Mouse (Mus musculus): ENCODE data around the gene Slc5a10. TPM values are rescaled to one million over a fixed set of nuclear protein-coding genes. Genes with fewer than 3 reads are reported as not detected.

The Slc5a10 gene
- total RNA-seq, 2 experiments from 2014 or later, result 0.15 TPM; not detected in 1

DNA sequence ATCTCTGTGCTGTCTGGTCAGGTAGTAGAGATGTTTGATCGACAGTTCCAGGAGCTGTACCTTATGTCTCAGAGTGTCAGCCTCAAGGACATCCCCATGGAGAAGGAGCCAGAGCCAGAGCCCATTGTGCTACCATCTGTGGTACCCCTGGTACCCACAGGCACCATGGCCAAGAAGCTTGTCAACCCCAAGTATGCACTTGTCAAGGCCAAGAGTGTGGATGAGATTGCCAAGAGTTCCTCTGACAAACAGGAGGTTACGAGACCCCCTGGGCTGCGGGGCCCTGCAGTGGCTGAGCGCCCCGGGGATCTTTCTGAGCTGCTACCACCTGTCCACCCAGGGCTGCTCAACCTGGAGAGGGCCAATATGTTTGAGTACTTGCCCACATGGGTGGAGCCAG is 18.1 kb downstream of the Slc5a10 start:
- no peak for DNase-seq

DNA sequence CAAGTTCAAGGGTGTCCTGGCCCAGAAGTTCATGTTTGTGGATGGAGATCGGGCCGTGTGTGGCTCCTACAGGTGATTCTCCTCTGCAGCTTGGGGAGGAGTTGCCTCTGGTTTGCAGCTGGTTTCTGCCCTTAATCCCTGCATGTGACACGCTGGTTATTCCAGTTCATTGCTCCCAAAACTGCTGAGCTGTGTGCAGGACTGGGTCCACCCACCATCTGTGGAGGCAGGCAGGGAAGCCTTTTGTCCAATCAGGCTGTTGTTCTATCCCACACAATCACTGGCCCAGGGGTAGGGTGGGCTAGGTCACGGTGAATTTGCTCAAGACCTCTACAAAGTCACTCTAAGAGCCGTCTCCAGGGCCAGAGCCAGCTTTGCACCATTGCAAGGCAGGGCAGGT is 18.9 kb downstream of the Slc5a10 start:
- DNase-seq, result no peak

DNA sequence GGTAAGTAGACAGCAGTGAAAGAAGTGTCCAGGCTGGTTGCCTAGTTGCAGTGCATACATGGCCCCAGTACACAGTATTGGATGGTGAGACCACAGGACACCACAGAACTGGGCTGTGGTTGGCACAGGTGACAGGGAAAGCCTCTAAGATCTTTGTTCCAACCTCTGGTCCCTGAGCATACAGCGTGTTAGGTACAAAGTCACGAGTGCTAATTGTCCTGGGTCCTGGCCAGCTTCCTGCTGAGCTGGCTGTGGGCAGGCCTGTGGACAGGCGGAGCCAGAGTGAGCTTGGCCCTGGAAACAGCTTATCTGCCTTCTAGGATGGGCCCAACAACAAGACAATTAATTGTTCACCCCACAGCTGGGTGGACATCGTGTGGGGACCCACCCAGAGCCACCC is 20.7 kb downstream of the Slc5a10 start:
- DNase-seq, result peak; percentile 30

DNA sequence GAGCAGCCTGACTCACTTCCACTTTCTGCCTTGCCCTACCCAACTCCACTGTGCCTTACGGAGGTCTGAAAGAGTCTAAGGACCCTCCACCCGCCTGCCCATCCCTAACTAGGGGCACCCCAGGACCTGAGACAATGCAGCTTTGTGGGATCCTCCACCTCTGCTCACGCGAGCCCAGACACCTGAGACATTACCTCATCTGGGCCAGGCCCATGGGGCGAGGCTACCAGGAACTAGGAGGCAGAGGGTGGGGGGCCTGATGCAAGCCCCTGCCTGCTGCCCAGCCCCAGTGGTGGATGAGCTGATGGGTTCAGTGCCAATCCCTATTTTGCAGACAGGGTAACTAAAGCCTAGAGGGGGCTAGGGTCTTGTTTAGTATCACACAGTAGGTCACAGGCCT is 21.2 kb downstream of the Slc5a10 start:
- no peak for DNase-seq

DNA sequence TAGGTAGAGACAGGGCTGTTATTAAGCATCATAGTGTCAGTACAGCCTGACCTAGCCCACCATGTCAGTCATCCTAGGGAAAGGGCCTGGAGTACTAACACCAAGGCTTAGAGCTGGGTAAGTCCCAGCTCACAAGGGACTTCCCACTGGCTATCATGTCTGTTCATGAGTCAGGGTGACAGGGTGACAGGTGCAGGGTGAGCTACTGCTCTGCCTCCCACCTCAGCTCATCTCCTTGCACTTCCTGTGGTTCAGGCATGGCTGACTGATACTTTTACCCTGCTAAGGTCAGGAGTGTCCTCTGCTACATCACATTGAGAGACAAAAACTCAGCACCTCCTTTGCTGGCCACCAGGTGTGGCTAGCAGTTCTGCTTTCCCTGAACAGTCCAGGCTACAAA is 21.8 kb downstream of the Slc5a10 start:
- no peak for DNase-seq

DNA sequence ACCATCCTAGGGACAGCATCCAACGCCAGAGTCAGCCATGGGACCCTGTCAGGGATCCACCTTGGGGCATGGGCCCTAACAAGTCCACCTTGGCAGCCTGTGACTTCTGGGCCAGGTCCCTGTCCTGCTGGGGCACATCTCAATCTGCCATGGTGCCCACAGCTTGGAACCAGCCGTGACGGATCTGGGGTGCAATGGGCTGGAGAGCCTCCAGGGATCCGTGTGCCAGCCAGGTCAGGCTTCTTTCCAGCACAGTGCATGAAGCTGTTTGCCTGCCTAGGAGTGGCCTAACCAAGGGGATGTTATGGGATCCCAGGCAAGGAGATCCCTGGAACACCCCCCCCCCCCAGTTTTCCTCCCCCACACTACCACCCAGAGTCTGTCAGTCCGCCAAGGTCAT is 27.6 kb downstream of the Slc5a10 start:
- no peak for DNase-seq

DNA sequence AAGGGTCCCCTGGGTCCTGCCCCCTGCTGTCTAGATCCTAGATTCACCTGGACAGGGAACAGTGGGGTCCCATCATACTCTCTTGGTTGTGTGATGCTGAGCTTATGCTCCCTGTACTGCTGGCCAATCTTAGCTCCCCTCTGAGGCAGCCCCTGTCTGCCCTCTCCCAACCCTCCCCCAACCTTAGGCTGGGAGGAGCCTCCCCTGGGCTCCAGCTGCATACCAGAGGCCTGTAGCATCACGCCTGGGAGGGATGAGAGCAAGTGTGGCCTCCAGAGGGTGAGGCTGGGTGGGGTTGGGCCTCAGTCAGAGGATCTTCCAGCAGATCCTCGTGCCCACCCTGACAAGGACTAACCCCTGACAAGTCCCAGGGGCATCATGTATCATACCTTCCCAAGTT is 33.0 kb downstream of the Slc5a10 start:
- DNase-seq, result no peak

DNA sequence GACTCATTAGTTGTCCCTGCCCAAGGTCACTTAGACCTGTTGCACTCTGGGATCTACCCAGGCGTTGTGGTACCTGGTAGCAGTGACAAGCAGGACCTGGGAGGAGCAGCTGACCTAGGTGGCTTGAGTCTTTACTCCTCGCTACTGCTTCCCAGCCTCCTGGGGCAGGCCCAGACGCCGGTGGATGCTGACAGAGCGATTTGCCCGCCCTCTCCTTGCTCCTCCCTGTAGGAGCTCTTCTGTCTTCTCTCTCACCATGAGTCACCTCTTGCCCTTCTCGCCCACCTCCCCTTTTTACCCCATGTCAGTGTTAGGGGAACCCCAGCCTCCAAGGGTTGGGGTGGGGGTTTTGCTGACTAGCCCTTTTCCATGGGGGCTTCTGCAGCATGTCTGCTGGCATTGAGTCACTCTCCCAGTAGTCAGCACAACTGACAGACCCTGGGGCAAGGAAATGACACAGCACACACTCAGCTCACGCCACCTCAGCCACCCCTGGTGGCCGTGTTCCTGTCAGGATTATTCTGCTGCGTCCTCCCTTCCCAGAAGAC is 33.6 kb downstream of the Slc5a10 start:
- no peak for DNase-seq

DNA sequence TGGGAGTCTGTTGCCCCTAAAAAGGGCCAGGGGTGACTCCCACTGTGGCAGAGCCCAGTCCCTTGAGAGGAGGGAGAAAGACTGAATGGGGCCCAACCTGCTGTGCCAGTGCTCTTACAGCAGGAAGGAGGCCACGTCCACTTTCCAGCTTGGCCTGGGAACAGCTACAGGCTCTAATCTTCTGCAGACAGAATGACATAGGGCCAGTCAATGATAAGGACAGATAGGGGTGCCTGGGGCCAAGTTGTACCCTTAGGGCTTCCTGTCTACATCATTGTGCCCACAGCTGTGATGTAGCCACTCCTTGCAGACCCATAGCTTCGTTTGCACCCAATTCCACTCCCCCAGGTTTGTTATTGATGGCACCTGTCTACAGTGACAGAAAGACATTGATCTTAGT is 34.5 kb downstream of the Slc5a10 start:
- DNase-seq, result no peak

DNA sequence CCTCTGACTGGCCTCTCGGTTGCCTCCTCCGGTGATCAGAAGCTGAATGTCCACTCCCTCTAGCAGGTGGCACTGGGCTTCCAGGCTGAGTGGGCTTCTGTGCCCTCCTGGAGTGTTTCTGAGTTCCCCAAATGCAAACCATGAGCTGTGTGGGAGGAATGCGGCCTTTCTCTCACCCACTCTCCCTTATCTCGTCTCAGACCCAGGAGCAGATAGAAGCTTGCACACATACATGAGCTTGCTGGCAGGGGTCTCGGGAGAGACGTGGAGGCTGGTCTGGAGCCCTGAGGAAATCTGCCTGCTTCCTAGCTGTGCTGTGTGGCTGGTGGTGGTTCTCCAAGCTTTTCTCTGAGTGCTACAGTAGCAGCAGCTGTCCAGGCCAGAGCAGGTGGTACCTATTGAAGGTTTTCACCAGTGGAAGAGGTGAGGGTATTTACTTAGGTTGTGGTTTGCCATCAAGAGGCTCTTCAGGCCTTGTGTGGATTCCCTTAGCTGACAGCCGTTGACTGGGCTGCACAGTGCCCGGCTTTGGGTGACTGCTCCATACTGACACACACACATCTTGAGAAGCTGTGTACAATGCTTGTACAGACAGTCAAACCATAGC is 35.4 kb downstream of the Slc5a10 start:
- DNase-seq, result no peak

DNA sequence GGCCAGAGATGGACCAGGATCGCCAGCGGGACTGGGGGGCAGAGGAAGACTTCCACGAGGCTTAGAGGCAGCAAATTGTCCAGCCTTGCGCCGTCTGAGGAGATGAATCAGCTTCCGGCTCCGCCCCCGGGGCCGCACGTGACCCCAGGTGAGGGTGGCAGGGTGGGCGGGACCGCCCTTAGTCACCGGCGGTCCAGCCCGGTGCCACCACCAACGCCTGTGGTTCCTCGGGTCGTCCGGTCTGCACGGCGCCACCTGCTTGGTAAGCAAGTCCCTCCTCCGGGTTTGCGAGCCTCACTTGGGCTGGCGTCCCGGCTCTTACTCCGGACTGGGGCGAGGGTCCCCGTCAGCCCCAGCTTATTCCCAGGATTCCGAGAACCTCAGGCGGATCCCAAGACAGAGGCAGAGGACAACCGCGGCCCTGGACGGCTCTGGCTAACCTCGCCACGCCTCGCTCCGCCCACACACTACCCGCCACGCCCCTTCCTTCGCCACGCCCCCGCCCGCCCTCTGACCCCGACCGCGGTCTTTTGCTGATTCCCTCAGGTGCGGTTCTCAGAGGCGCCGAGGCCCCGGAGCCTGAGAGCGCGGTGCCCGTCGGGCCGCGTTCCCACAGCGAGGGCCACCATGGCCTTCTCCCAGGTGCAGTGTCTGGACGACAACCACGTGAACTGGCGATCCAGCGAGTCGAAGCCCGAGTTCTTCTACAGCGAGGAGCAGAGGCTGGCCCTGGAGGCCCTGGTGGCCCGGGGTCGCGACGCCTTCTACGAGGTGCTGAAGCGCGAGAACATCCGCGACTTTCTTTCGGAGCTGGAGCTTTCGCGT is 36.5 kb downstream of the Slc5a10 start, which contains the start of gene Fam83g:
TSS of gene Fam83g (plus strand) at position 185 of the 825 bp plus-strand sequence.
- DNase-seq, result peak; percentile 83

DNA sequence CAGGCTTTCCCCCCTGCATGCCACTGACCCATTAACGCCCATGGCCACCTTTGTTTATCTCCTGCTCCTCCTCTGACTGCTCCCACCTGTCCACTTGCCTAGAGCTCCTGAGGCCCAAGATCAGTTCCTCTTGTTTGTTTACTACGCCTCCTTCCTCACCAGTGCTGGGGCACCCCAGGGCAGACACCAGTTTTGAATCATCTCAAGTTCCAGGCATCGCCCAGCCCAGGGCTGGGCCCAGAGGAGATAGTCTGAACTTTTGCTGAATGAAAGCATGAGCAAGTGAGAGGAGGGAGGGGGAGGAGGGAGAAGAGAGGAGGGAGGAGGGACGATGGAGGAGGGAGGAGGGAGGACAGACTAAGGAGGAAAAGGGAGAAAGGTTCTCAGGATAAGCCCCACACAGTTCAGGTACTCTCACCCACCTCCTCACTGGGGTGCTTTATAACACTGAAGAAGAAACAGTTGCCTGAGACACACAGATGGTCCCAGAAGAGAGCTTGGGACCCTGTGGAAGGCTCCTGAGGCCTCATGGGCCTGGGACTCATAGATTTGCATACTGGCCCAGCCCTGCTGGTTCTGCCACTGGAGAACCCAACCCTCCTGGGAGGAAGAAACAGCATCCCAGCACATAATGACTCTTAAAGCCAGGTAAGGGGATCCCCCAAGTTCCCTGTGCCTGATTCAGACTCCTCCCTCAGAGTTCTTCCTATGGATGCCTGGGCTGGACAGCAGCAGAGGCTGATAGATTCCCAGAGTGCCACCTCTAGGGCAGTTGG is 41.3 kb downstream of the Slc5a10 start:
- DNase-seq, result no peak

DNA sequence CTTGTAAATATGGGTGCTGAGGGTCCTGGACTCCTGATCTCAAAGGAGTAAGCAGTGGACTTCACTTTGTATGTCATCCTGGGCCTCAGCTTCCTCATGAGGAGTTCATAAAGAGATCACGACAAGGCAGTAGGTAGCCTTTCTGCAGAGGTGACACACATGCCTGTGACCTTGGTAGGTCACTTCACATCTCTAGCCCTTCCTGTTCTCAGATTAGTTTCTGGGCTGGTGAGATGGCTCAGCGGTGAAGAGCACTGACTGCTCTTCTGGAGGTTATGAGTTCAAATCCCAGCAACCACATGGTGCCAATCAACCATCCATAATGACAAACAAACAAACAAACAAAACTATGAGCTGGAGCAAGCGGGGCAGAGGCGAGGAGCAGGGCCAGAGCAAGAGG is 42.9 kb downstream of the Slc5a10 start:
- no peak for DNase-seq

DNA sequence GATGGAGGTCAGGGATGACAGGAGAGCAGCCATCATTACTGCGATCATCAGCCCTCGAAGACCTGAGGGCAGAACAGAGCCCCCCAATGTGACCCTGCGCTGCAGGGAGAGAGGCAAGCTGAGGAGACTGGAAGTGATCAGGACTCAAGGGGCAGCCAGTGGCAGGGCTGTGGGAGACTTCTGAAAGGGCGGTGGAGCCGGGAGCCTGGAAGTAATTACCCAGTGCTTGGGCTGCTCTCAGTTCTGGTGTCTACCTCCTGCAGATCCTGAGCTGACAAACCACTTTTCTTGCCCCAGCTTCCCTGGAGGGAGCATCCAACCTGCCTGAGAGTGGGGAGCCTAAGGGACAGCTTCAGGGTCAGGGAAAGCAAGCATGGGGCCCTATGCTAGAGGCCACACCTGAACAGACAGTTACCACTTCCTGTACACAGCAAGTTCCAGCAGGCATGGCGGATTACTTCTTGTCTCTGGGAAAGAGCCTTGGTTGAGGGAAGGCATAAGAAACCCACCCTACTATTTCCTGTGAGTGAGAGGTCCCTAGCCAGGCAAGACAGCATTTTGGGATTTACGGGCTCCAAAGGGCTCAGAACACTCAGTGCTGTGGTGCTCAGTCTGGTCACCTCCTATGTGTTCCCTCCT is 44.3 kb downstream of the Slc5a10 start:
- DNase-seq, result no peak

DNA sequence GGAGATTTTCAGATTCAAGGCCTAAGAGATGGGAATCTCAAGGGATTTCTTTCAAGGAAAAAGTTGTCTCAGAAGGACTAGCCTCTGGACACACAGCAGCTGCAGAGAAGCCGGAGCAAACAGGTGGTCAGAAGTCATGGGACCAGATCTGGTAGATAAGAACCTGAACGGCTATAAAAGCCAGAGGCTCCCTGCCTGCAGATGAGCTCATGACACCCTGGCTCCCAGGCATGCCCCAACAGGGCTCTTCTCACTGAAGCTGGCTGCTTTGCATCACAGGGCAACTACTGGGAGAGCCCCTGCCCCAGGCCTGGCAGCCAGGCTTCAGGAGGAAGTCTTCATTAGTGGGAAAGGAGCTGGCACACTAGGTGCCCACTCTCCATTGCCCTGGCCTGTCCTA is 45.3 kb downstream of the Slc5a10 start:
- DNase-seq, result no peak

DNA sequence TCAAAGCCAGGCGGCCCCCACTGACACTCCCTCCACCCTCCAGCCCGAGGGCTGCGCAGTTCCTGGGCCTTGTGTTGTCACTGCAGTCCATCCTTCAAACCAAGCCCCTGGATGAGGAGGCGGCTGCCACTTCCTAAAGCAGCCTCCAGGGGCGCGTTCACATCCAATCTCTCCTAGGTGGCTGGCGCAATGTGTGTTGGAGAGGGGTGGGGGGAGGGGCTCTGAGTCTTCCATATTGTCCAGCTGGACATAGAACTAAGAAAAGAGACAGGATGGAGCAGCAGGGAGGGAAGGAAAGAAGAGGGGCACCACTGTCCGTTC is 45.8 kb downstream of the Slc5a10 start:
- peak; percentile 40 for DNase-seq

DNA sequence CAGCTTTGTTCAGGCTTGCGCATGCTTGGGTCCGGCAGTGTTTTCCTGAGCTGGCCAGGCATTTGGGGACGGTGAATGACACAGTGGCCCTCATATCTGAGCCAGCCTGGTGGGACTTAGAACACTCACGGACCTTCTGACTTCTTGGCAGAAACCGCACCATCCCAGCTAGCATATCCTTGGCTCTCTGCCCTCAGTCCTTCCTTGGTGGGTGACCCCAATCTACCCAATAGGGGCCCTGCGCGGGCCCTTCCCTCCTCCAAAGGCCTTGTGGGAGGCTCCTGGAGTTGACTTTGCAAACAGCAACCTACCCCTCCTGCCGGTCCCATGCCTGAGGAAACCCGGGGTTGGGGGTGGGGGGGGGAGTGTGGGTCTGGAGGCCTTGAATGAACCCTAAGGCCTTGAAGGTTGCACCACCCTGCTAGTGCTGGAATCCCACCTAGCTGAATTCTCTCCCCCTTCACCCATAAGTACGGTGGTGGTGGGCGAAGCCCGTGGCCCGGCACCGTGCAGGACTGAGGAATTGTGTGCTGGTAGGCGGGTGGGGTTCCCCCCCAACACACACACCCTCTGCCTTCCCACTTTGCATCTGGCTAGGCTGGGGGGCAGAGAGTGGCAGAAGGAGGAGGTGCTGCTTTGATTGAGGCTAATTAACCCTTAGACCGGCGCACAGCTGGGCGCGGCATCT is 46.3 kb downstream of the Slc5a10 start:
- peak; percentile 40 for DNase-seq

DNA sequence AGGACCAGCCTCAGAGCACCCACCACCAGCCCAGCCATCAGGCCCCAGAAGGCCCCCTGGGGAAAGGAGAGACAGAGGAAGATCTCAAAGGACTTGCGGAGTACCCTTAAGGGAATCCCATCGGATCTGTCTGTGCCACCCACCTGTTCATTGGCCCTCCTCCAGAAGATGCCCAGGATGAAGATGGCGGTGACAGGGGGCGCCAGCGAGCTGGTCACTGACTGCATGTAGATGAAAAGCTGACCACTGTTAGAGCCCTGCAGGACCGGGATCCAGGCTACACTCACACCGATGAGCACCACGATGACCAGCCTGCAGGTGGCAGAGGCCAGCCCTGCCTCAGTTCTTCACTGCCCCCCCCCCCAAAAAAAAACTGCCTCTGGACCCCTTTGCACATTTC is 46.9 kb downstream of the Slc5a10 start:
- DNase-seq, result peak; percentile 56

DNA sequence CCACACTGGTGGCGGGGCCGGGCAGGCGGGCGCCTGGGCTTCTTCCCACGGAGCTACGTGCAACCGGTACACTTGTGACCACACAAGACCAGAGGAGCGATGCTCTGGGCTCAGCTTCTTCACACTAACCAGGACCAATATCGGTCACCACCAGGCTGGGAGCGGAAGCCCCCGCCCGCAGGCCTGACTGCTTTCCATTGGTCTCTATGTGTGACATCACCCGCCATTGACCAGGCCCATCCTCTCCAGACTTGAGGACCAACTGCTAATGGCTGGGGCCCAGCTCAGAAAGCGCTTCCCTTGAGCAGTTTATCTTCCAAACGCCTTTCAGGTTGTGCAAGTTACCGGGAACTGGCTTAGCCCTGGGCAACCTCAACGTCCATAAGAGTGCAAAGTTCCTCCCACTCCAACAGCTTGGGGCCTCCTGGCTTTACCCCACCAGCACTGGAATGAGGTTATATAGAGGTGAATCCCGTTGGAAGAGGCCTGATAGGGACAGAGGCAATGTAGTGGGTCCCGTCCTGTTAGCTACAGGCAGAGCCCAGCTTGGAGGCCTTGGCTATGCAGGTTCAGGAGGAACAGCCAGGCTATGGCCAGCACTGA is 48.7 kb downstream of the Slc5a10 start:
- DNase-seq, result no peak

DNA sequence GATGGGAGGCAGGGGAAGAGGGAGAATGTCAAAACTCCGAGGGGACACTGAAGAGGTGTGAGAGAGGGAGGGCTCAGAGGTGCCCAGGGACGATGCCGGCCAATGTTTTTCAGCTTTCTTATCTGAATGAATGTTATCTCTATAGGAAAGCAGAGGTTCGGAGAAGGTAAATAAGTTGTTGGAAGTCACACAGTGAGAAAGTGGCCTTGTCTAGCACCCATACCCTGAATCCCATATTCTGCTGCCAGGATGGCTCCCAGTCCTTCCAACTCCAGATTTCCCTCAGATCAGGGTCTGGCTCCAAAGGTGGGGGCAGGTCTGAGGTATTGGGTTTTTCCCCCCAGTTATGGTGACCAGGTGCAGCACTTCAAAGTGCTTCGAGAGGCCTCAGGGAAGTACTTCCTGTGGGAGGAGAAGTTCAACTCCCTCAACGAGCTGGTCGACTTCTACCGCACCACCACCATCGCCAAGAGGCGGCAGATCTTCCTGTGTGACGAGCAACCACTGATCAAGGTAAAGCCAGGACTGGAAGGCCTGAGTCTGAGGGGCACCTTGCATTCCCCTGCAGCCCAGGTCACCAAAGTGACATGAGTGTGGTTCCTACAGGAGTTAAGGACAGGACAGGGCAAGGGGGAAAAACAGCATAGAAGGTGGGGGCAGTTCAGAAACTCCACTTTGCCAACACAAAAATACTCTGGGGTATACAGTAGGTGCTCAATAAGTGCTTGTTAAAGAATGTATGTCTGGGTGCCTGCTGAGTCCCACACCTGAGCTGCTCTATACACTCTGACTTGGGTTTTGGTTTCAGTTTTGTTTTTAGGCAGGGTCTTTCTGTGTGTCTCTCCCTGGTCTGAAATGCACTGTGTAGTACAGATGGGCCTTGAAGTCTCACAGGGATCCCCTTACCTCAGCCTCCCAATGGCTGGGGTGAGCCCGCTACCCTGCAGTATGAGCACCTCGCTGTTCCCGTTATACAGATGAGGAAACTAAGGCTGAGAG is 50.8 kb downstream of the Slc5a10 start:
- DNase-seq, result no peak

Measured in adrenal gland, postnatal 10 days (tissue).